ENCODE assay signal across 9 mouse cellular contexts in genomic region chr11:115933747-115934110, GRCm38 (mm10). TPM values are rescaled to one million over a fixed set of nuclear protein-coding genes. Genes with fewer than 3 reads are reported as not detected.
DNase-seq lines count a peak whose midpoint lies in the region; ATAC-seq and TF ChIP-seq lines count a peak whose summit lies in the region.
"Had no signal": no experiment of that assay in that cellular context is flagged by ENCODE, and none has a peak within 500 bp of the region (broad histone marks: within the 10 kb centered on the region; RNA-seq: fewer than 3 reads in every experiment).

No protein-coding gene starts in this region.

- peaks cover 22% of the 10 kb centered on the region for H3K4me1 ChIP-seq in embryonic facial prominence, embryonic 13.5 days
- H3K4me1 ChIP-seq in limb, embryonic 10.5 days, result peaks cover 20% of the 10 kb centered on the region
- H3K4me1 ChIP-seq in neural tube, embryonic 12.5 days, result peaks cover 19% of the 10 kb centered on the region

- no peaks in the 10 kb centered on the region for H3K27me3 ChIP-seq in embryonic facial prominence, embryonic 13.5 days
- H3K27me3 ChIP-seq in limb, embryonic 10.5 days (ENCODE audit: low read depth, poor library complexity, severe bottlenecking), result no peaks in the 10 kb centered on the region
- H3K27me3 ChIP-seq in neural tube, embryonic 12.5 days (replicated peaks), result no peaks in the 10 kb centered on the region

- H3K4me3 ChIP-seq in left cerebral cortex, adult 2 months, result peak overlapping the region; percentile 96
- peak overlapping the region; percentile 92 for H3K4me3 ChIP-seq in embryonic facial prominence, embryonic 13.5 days
- H3K4me3 ChIP-seq in limb, embryonic 10.5 days, result peak overlapping the region; percentile 73
- peak overlapping the region; percentile 80 for H3K4me3 ChIP-seq in neural tube, embryonic 12.5 days

- peak overlapping the region; percentile 93 for H3K4me2 ChIP-seq in embryonic facial prominence, embryonic 13.5 days
- peak overlapping the region; percentile 83 for H3K4me2 ChIP-seq in neural tube, embryonic 12.5 days (replicated peaks)

- peak overlapping the region; percentile 92 for H3K9ac ChIP-seq in embryonic facial prominence, embryonic 13.5 days
- H3K9ac ChIP-seq in neural tube, embryonic 12.5 days, result peak overlapping the region; percentile 86

- H3K9me3 ChIP-seq in embryonic facial prominence, embryonic 13.5 days, result no peaks in the 10 kb centered on the region
- no peaks in the 10 kb centered on the region for H3K9me3 ChIP-seq in limb, embryonic 10.5 days (replicated peaks)
- no peaks in the 10 kb centered on the region for H3K9me3 ChIP-seq in neural tube, embryonic 12.5 days

- WGBS in embryonic facial prominence, embryonic 13.5 days, result under 1% methylated on average over 16 of the region's 16 CpGs
- WGBS in limb, embryonic 10.5 days, result 2% methylated on average over 16 of the region's 16 CpGs
- under 1% methylated on average over 16 of the region's 16 CpGs for WGBS in neural tube, embryonic 12.5 days

- ATAC-seq in embryonic facial prominence, embryonic 13.5 days (ENCODE audit: insufficient number of reproducible peaks, insufficient read depth, low FRiP score, low TSS enrichment, low read depth), result no peak
- no peak for ATAC-seq in neural tube, embryonic 12.5 days (ENCODE audit: low FRiP score, low read depth)

- TF ChIP-seq CTCF in left cerebral cortex, adult 2 months (IDR thresholded peaks at IDR 0.05), result no peak

- peak overlapping the region; percentile 83 for H3K27ac ChIP-seq in left cerebral cortex, adult 2 months
- H3K27ac ChIP-seq in embryonic facial prominence, embryonic 13.5 days, result peak overlapping the region; percentile 58; the same call in 1 of the 2 replicates
- peak overlapping the region; percentile 80 for H3K27ac ChIP-seq in limb, embryonic 10.5 days
- no peak overlapping the region for H3K27ac ChIP-seq in neural tube, embryonic 12.5 days

- no peak for DNase-seq in left cerebral cortex, adult 2 months (ENCODE audit: extremely low spot score in 1 of 2, low spot score in 2 of 2)
- no peak for DNase-seq in left cerebral cortex, postnatal 36 days (ENCODE audit: low spot score in 2 of 2)
- DNase-seq in limb, embryonic 10.5 days (ENCODE audit: low spot score), result no peak
- no peak for DNase-seq in left cerebral cortex, postnatal 10 days (ENCODE audit: extremely low spot score in 1 of 2, low spot score in 2 of 2)
- no peak for DNase-seq in urinary bladder, postnatal 4 days (ENCODE audit: low spot score in 2 of 2)
- no peak for DNase-seq in left cerebral cortex, adult 18-20 months (ENCODE audit: low spot score in 2 of 2)

- peaks cover 26% of the 10 kb centered on the region for H3K36me3 ChIP-seq in embryonic facial prominence, embryonic 13.5 days
- H3K36me3 ChIP-seq in limb, embryonic 10.5 days, result peaks cover 48% of the 10 kb centered on the region
- peaks cover 27% of the 10 kb centered on the region for H3K36me3 ChIP-seq in neural tube, embryonic 12.5 days

- intact Hi-C loops in left cerebral cortex, adult 2 months (cut with DNase I), result no loop called here
- intact Hi-C loops in left cerebral cortex, postnatal 36 days (cut with DNase I), result loop anchor here (5.0 kb wide), 1 partner anchor 199 kb away; the partner anchor contains the start of gene Trim65
- intact Hi-C loops in left cerebral cortex, postnatal 10 days (cut with DNase I), result no loop called here

RNA-seq across cellular contexts. Expression of gene Recql5, which starts 0.5 kb away (rescaled TPM):
- 10 to 100 TPM; 27.1 to 29.4 TPM for total RNA-seq in left cerebral cortex, adult 2 months (2021)
- 10 to 100 TPM; 23.4 to 30.7 TPM for total RNA-seq in left cerebral cortex, postnatal 36 days (2021)
- polyA plus RNA-seq in embryonic facial prominence, embryonic 13.5 days (2015; fragmentation: Nextera tagmentation; extraction: Ambion mirVana), result 22.9 and 24.9 TPM in 2 replicates
- polyA plus RNA-seq in limb, embryonic 10.5 days (2016; fragmentation: Nextera tagmentation; extraction: Ambion mirVana), result 30.4 and 34.6 TPM in 2 replicates
- 24.2 and 30.2 TPM in 2 replicates for polyA plus RNA-seq in neural tube, embryonic 12.5 days (2016; fragmentation: Nextera tagmentation; extraction: Ambion mirVana)
- total RNA-seq in left cerebral cortex, postnatal 10 days (2021), result 10 to 100 TPM; 17.1 to 20.9 TPM
- total RNA-seq in left cerebral cortex, adult 18-20 months (2021), result 10 to 100 TPM; 25.9 to 27.4 TPM

RNA-seq across cellular contexts. Expression of gene Sap30bp, which starts 0.6 kb away (rescaled TPM):
- 10 to 100 TPM; 46.7 to 50.1 TPM for total RNA-seq in left cerebral cortex, adult 2 months (2021)
- 10 to 100 TPM; 47.6 to 48.3 TPM for total RNA-seq in left cerebral cortex, postnatal 36 days (2021)
- 47.0 and 53.9 TPM in 2 replicates for polyA plus RNA-seq in embryonic facial prominence, embryonic 13.5 days (2015; fragmentation: Nextera tagmentation; extraction: Ambion mirVana)
- polyA plus RNA-seq in limb, embryonic 10.5 days (2016; fragmentation: Nextera tagmentation; extraction: Ambion mirVana), result 47.9 and 52.2 TPM in 2 replicates
- polyA plus RNA-seq in neural tube, embryonic 12.5 days (2016; fragmentation: Nextera tagmentation; extraction: Ambion mirVana), result 53.7 and 54.8 TPM in 2 replicates
- 10 to 100 TPM; 55.3 to 60.9 TPM for total RNA-seq in left cerebral cortex, postnatal 10 days (2021)
- 10 to 100 TPM; 45.3 to 54.0 TPM for total RNA-seq in left cerebral cortex, adult 18-20 months (2021)

RNA-seq across cellular contexts. Expression of gene Smim6, which starts 21.9 kb away (rescaled TPM):
- not detected for total RNA-seq in left cerebral cortex, adult 2 months (2021)
- total RNA-seq in left cerebral cortex, postnatal 36 days (2021), result not detected
- 1.1 and 1.2 TPM in 2 replicates for polyA plus RNA-seq in embryonic facial prominence, embryonic 13.5 days (2015; fragmentation: Nextera tagmentation; extraction: Ambion mirVana)
- polyA plus RNA-seq in limb, embryonic 10.5 days (2016; fragmentation: Nextera tagmentation; extraction: Ambion mirVana), result 1.0 and 1.1 TPM in 2 replicates
- polyA plus RNA-seq in neural tube, embryonic 12.5 days (2016; fragmentation: Nextera tagmentation; extraction: Ambion mirVana), result 0.83 and 1.0 TPM in 2 replicates
- not detected for total RNA-seq in left cerebral cortex, postnatal 10 days (2021)
- total RNA-seq in left cerebral cortex, adult 18-20 months (2021), result not detected
- total RNA-seq: adrenal gland, postnatal 25 days had no signal

RNA-seq across cellular contexts. Expression of gene Smim5, which starts 34.0 kb away (rescaled TPM):
- total RNA-seq in left cerebral cortex, adult 2 months (2021), result under 1 TPM in 1 of 2 experiments, not detected in 1; 0.52 TPM
- not detected for total RNA-seq in left cerebral cortex, postnatal 36 days (2021)
- 3.3 and 3.4 TPM in 2 replicates for polyA plus RNA-seq in embryonic facial prominence, embryonic 13.5 days (2015; fragmentation: Nextera tagmentation; extraction: Ambion mirVana)
- 1.7 and 2.0 TPM in 2 replicates for polyA plus RNA-seq in limb, embryonic 10.5 days (2016; fragmentation: Nextera tagmentation; extraction: Ambion mirVana)
- 1.8 and 2.7 TPM in 2 replicates for polyA plus RNA-seq in neural tube, embryonic 12.5 days (2016; fragmentation: Nextera tagmentation; extraction: Ambion mirVana)
- under 1 TPM in 1 of 2 experiments, not detected in 1; 0.41 TPM for total RNA-seq in left cerebral cortex, postnatal 10 days (2021)
- under 1 TPM in 1 of 2 experiments, not detected in 1; 0.54 TPM for total RNA-seq in left cerebral cortex, adult 18-20 months (2021)

RNA-seq across cellular contexts. Expression of gene Itgb4, which starts 40.8 kb away (rescaled TPM):
- 1 to 10 TPM; 5.1 to 5.7 TPM for total RNA-seq in left cerebral cortex, adult 2 months (2021)
- 1 to 10 TPM; 5.1 to 7.3 TPM for total RNA-seq in left cerebral cortex, postnatal 36 days (2021)
- polyA plus RNA-seq in embryonic facial prominence, embryonic 13.5 days (2015; fragmentation: Nextera tagmentation; extraction: Ambion mirVana), result 11.2 and 11.6 TPM in 2 replicates
- 0.90 and 1.6 TPM in 2 replicates for polyA plus RNA-seq in limb, embryonic 10.5 days (2016; fragmentation: Nextera tagmentation; extraction: Ambion mirVana)
- polyA plus RNA-seq in neural tube, embryonic 12.5 days (2016; fragmentation: Nextera tagmentation; extraction: Ambion mirVana), result 0.99 and 1.4 TPM in 2 replicates
- 1 to 10 TPM; 4.7 to 4.8 TPM for total RNA-seq in left cerebral cortex, postnatal 10 days (2021)
- 1 to 10 TPM; 4.5 to 6.9 TPM for total RNA-seq in left cerebral cortex, adult 18-20 months (2021)
